Mouse (Mus musculus): ENCODE data around the gene Tia1. TPM values are rescaled to one million over a fixed set of nuclear protein-coding genes. Genes with fewer than 3 reads are reported as not detected.
A peak's percentile ranks its signal among the peaks of the same experiment; 100 is the strongest.

Gene Tia1
- polyA plus RNA-seq, 1 experiment from 2014 or later, result 299 TPM

DNA sequence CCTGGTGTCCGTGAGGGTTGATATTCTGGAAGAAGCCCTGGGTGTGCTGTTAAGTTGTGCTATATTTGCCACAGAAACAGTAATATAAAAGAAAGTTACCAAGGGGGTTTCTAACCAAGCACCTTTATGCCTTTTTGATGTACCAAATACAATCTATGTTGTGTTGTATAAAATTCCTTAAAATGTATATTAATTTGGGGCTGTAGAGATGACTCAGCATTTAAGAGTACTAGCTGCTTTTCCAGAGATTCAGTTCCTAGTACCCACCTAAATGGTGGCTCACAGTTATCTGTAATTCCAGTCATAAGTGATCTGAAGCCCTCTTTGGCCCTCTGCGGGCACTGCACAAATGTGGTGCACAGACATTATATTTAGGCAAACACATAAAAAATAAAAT is 37.2 kb upstream of the Tia1 start:
- peak overlapping the region; percentile 72 for H3K4me3 ChIP-seq (ENCODE audit: low read depth, low read length)
- peaks cover 10% of the 10 kb centered on the region for H3K4me1 ChIP-seq (ENCODE audit: control insufficient read depth, insufficient read depth, low read length)
- no peaks in the 10 kb centered on the region for H3K27me3 ChIP-seq (replicated peaks; ENCODE audit: control insufficient read depth, insufficient read depth, low read length)
- ATAC-seq (no peak), DNase-seq (ENCODE audit: low spot score) (no peak)
- 0 out of 2 replicates have a peak overlapping the region, but pooled peaks have one; percentile 86 for H3K9ac ChIP-seq (ENCODE audit: low read length)
- 63% methylated on average over 2 of the region's 2 CpGs for WGBS
- H3K27ac ChIP-seq (ENCODE audit: low read depth, low read length), result peak overlapping the region; percentile 59; the same call in 1 of the 2 replicates
- peaks cover 12% of the 10 kb centered on the region; the same call in 1 of the 2 replicates for H3K36me3 ChIP-seq (ENCODE audit: control insufficient read depth, insufficient read depth, low read length)
- H3K4me2 ChIP-seq (ENCODE audit: low read length), result peak overlapping the region; percentile 96
- no peaks in the 10 kb centered on the region for H3K9me3 ChIP-seq (replicated peaks; ENCODE audit: control insufficient read depth, low read length)

DNA sequence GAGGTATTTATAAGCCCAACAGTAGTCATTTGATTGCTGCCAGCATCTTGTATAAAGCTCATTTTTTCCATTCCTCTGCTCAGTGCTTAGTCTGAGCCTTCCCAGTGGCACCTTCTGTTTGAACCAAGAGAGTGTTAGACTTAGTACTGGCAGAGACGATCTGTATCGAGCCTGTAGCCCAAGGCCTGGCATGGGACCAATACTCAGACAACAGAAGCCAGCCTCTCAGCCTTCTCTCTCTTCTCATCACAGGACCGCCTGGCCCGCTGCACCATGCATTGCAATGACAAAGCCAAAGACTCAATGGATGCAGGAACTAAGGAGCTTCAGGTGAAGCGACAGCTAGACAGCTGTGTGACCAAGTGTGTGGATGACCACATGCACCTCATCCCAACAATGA is 35.5 kb upstream of the Tia1 start:
- Histone ChIP-seq H3K4me1 (ENCODE audit: control insufficient read depth, insufficient read depth, low read length) (peaks cover 17% of the 10 kb centered on the region), H3K4me2 (ENCODE audit: low read length) (no peak overlapping the region), H3K27ac (ENCODE audit: low read depth, low read length) (no peak overlapping the region), H3K9me3 (replicated peaks; ENCODE audit: control insufficient read depth, low read length) (no peaks in the 10 kb centered on the region), H3K4me3 (ENCODE audit: low read depth, low read length) (no peak overlapping the region), H3K9ac (ENCODE audit: low read length) (no peak overlapping the region), H3K36me3 (ENCODE audit: control insufficient read depth, insufficient read depth, low read length) (peaks cover 12% of the 10 kb centered on the region; the same call in 1 of the 2 replicates), H3K27me3 (replicated peaks; ENCODE audit: control insufficient read depth, insufficient read depth, low read length) (no peaks in the 10 kb centered on the region)
- DNase-seq (ENCODE audit: low spot score) (no peak), ATAC-seq (no peak)
- WGBS, result 78% methylated on average over 5 of the region's 5 CpGs

DNA sequence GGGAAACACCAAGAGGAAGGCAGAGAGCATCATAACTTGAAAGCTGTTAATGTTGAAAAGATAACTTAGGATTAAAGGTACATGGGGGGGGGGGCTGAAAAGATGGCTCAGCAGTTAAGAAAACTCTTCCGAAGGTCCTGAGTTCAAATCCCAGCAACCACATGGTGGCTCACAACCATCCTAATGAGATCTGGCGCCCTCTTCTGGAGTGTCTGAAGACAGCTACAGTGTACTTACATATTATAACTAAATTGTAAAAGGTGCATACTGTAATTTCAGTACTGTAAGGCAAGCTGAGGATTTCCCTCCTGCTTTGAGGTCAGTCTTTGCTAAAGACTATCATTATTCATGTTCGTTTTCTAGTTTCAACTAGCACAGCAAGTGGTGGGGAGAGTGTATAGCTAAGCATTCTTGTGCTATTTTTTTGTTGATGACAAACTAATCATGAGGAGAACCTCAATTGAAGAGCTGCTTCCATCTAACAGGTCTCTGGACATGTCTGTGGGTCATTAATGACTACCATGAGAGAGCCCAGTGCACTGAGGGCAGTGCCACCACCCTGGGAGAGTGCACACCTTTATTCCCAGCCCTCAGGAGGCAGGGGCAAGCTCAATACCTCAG is 33.8 kb upstream of the Tia1 start:
- ATAC-seq (no peak), DNase-seq (ENCODE audit: low spot score) (peak; percentile 16)
- peak overlapping the region; percentile 90 for H3K4me2 ChIP-seq (ENCODE audit: low read length)
- H3K9ac ChIP-seq (ENCODE audit: low read length), result peak overlapping the region; percentile 74
- no peaks in the 10 kb centered on the region for H3K9me3 ChIP-seq (replicated peaks; ENCODE audit: control insufficient read depth, low read length)
- H3K4me1 ChIP-seq (ENCODE audit: control insufficient read depth, insufficient read depth, low read length), result peaks cover 17% of the 10 kb centered on the region
- H3K4me3 ChIP-seq (ENCODE audit: low read depth, low read length), result peak overlapping the region; percentile 90; the same call in 1 of the 2 replicates
- WGBS, result 71% methylated on average over 3 of the region's 3 CpGs
- H3K36me3 ChIP-seq (ENCODE audit: control insufficient read depth, insufficient read depth, low read length), result peaks cover 19% of the 10 kb centered on the region; the same call in 1 of the 2 replicates
- peak overlapping the region; percentile 95; the same call in 1 of the 2 replicates for H3K27ac ChIP-seq (ENCODE audit: low read depth, low read length)
- H3K27me3 ChIP-seq (replicated peaks; ENCODE audit: control insufficient read depth, insufficient read depth, low read length), result no peaks in the 10 kb centered on the region

DNA sequence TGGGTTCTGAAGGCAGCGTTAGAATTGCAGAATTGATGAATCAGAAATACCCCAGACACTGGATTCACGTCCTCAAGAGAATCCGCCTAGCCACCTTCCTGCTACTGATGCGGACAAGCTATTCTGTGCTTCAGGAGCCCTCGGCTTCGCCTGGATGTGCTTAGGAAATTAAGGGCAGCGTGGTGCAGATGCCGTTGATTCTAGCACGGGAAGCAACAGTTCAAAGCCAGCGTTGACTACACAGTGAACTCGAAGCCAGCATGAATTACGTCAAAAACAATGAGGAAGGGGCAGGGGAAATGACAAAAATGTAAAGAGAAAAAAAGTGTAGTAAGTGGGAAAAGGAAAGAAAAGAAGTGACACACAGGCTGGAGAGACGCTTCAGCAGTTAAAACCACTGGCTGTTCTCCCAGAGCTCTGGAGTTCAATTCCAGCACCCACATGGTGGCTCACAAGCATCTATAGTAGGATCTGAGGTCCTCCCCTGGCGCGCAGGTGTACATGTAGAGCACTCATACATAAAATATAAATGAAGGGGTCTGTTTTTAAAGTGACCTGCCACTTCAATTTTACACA is 33.2 kb upstream of the Tia1 start, which contains the start of gene Snrpg:
Snrpg (plus strand) TSS at position 541 of the 576 bp plus-strand sequence.
- Histone ChIP-seq H3K4me2 (ENCODE audit: low read length) (peak within 1 kb of the TSS; percentile 90), H3K36me3 (ENCODE audit: control insufficient read depth, insufficient read depth, low read length) (peaks cover 19% of the 10 kb centered on the region; the same call in 1 of the 2 replicates), H3K9ac (ENCODE audit: low read length) (peak within 1 kb of the TSS; percentile 88), H3K9me3 (replicated peaks; ENCODE audit: control insufficient read depth, low read length) (no peaks in the 10 kb centered on the region), H3K4me3 (ENCODE audit: low read depth, low read length) (peak within 1 kb of the TSS; percentile 90), H3K4me1 (ENCODE audit: control insufficient read depth, insufficient read depth, low read length) (peaks cover 17% of the 10 kb centered on the region), H3K27ac (ENCODE audit: low read depth, low read length) (peak within 1 kb of the TSS; percentile 95), H3K27me3 (replicated peaks; ENCODE audit: control insufficient read depth, insufficient read depth, low read length) (no peaks in the 10 kb centered on the region)
- 15% methylated on average over 15 of the region's 15 CpGs for WGBS
- ATAC-seq (peak; percentile 4; the same call in 1 of the 2 replicates), DNase-seq (ENCODE audit: low spot score) (no peak)

DNA sequence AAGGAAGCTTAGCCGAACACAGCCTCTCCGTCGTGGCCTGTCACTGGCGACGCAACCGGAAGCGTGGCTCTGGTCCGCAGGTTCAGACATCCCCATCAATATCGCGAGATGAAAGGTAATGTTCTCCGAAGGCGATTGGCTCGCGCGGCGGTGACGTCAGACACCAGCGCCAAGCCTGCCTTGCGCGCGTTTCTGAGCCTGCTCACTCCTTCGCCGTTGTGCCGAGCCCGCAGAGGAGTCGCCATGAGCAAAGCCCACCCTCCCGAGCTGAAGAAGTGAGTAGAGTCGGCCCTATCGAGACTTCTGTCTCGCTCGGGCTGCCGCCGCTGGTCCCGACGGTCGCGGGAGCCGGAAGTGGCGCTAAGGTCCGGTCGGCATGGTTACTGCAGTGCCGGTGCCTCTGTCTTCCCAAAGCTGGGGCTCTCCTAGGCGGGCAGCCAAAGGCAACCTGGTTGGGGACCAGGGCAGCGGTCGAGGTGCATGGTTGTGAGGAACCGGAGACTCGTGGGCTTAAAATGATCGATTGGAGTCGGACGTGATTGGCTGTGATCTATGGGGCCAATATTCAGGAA is 32.6 kb upstream of the Tia1 start:
- H3K4me3 ChIP-seq (ENCODE audit: low read depth, low read length), result peak overlapping the region; percentile 90
- H3K36me3 ChIP-seq (ENCODE audit: control insufficient read depth, insufficient read depth, low read length), result peaks cover 24% of the 10 kb centered on the region
- peaks cover 16% of the 10 kb centered on the region for H3K4me1 ChIP-seq (ENCODE audit: control insufficient read depth, insufficient read depth, low read length)
- no peaks in the 10 kb centered on the region for H3K27me3 ChIP-seq (replicated peaks; ENCODE audit: control insufficient read depth, insufficient read depth, low read length)
- H3K9me3 ChIP-seq (replicated peaks; ENCODE audit: control insufficient read depth, low read length), result no peaks in the 10 kb centered on the region
- WGBS, result under 1% methylated on average over 50 of the region's 50 CpGs
- DNase-seq (ENCODE audit: low spot score) (peak; percentile 99), ATAC-seq (peak; percentile 98)
- H3K4me2 ChIP-seq (ENCODE audit: low read length), result peak overlapping the region; percentile 90
- peak overlapping the region; percentile 88 for H3K9ac ChIP-seq (ENCODE audit: low read length)
- peak overlapping the region; percentile 95 for H3K27ac ChIP-seq (ENCODE audit: low read depth, low read length)

DNA sequence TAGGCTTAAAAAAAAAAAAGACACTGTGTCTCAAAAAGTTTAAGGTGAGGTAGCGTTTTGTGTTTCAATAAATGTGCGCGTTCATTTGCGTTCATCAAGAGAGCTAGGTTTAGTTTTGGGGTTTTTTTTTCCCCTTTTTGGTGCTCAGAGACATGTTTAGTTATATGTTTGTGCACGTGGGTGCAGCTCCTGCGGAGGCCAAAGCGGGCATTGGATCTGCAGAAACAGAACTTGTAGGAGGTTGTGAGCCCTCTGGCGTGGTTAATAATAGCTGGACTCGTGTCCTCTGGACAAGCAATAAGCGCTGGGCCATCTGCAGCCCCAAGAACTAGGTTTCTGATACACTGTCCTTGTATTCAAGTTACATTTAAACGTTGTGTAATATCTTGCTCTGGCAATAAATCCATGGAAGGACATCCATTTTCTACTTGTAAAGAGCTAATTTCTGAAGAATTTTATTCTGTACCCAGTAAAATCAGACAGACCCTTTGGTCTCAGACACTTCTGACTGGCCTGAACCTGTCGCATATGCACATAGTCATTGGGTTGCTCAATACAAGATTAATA is 32.0 kb upstream of the Tia1 start:
- 4% methylated on average over 12 of the region's 12 CpGs for WGBS
- Histone ChIP-seq H3K27me3 (replicated peaks; ENCODE audit: control insufficient read depth, insufficient read depth, low read length) (no peaks in the 10 kb centered on the region), H3K9me3 (replicated peaks; ENCODE audit: control insufficient read depth, low read length) (no peaks in the 10 kb centered on the region), H3K4me1 (ENCODE audit: control insufficient read depth, insufficient read depth, low read length) (peaks cover 12% of the 10 kb centered on the region), H3K36me3 (ENCODE audit: control insufficient read depth, insufficient read depth, low read length) (peaks cover 30% of the 10 kb centered on the region), H3K4me2 (ENCODE audit: low read length) (peak overlapping the region; percentile 90), H3K4me3 (ENCODE audit: low read depth, low read length) (peak overlapping the region; percentile 90), H3K9ac (ENCODE audit: low read length) (peak overlapping the region; percentile 88), H3K27ac (ENCODE audit: low read depth, low read length) (no peak overlapping the region)
- ATAC-seq, result no peak
- DNase-seq (ENCODE audit: low spot score), result no peak

DNA sequence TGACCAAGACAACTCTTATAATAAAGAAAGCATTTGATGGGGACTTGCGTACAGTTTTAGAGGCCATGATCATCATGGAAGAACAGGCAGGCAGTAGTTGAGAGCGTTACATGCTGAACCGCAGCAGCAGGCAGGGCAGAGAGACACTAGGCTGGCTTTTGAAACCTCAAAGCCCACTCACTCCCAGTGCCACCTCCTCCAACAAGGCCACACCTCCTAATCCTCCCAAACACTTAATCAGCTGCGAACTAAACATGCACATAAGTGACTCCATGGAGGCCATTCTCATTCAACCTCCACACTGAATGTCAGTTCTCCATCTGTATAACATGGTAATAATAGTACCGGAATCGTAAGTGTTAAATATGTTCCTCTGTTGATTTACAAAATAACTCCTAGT is 30.5 kb upstream of the Tia1 start:
- H3K4me2 ChIP-seq (ENCODE audit: low read length), result no peak overlapping the region
- peaks cover 34% of the 10 kb centered on the region for H3K36me3 ChIP-seq (ENCODE audit: control insufficient read depth, insufficient read depth, low read length)
- H3K9me3 ChIP-seq (replicated peaks; ENCODE audit: control insufficient read depth, low read length), result no peaks in the 10 kb centered on the region
- peaks cover 12% of the 10 kb centered on the region for H3K4me1 ChIP-seq (ENCODE audit: control insufficient read depth, insufficient read depth, low read length)
- WGBS, result 92% methylated on average over 6 of the region's 6 CpGs
- H3K27ac ChIP-seq (ENCODE audit: low read depth, low read length), result no peak overlapping the region
- H3K27me3 ChIP-seq (replicated peaks; ENCODE audit: control insufficient read depth, insufficient read depth, low read length), result no peaks in the 10 kb centered on the region
- no peak for DNase-seq (ENCODE audit: low spot score)
- H3K9ac ChIP-seq (ENCODE audit: low read length), result no peak overlapping the region
- ATAC-seq, result no peak
- no peak overlapping the region for H3K4me3 ChIP-seq (ENCODE audit: low read depth, low read length)

DNA sequence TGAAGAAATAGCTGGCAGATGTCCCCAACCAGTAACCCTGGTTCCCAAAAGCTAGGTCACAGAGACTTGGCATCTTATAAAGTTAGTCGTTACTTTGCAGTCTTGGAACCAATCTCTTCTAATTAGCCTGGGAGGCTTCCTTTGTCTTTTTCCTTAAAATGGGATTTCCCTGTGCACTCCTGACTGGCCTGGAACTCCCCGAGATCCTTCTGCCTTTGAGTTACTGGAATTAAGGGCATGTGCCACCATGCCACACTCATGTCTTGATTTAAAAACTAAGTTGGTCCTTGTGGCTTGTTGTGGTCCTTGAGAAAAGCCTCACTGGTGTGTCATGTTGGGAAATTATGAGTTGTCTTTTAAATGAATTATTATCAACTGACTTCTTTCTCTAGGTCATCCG is 25.7 kb upstream of the Tia1 start:
- Histone ChIP-seq H3K4me2 (ENCODE audit: low read length) (no peak overlapping the region), H3K27ac (ENCODE audit: low read depth, low read length) (no peak overlapping the region), H3K4me3 (ENCODE audit: low read depth, low read length) (no peak overlapping the region), H3K27me3 (replicated peaks; ENCODE audit: control insufficient read depth, insufficient read depth, low read length) (no peaks in the 10 kb centered on the region), H3K9me3 (replicated peaks; ENCODE audit: control insufficient read depth, low read length) (no peaks in the 10 kb centered on the region), H3K36me3 (ENCODE audit: control insufficient read depth, insufficient read depth, low read length) (peaks cover 48% of the 10 kb centered on the region), H3K4me1 (ENCODE audit: control insufficient read depth, insufficient read depth, low read length) (no peaks in the 10 kb centered on the region), H3K9ac (ENCODE audit: low read length) (no peak overlapping the region)
- no peak for DNase-seq (ENCODE audit: low spot score)
- WGBS, result 66% methylated on average over 3 of the region's 3 CpGs
- ATAC-seq, result no peak
